Mouse (Mus musculus) lung, postnatal 0 days (tissue): ENCODE measurements around the gene Ccdc9b. TPM values are rescaled to one million over a fixed set of nuclear protein-coding genes. Genes with fewer than 3 reads are reported as not detected.

Experiments
- ATAC-seq: fragments of 200-750 bp; cut with Nextera tagmentation; 2 replicates; pipeline ENCODE4 v1.8.0; 2017; ENCODE audit warnings: moderate library complexity
- DNase-seq: peaks from one replicate; pipeline ENCODE4 v3.0.0-alpha.2; 2016; ENCODE audit warnings: low spot score
- H3K27ac ChIP-seq: fragments of 300-500 bp; sonication (generic); 2 replicates; pipeline ENCODE4 v1.5.1; 2014; ENCODE audit warnings: antibody characterized with exemption, mild to moderate bottlenecking, low read length, mixed read lengths
- H3K27me3 ChIP-seq: fragments of 300-500 bp; sonication (generic); replicated peaks from 2 replicates; pipeline ENCODE4 v1.6.1; 2014; ENCODE audit warnings: low read length, mixed read lengths; ENCODE audit not compliant: insufficient read depth
- H3K36me3 ChIP-seq: fragments of 300-500 bp; sonication (generic); 2 replicates; pipeline ENCODE4 v1.6.1; 2014; ENCODE audit warnings: low read length, mixed read lengths; ENCODE audit not compliant: insufficient read depth
- H3K4me1 ChIP-seq: fragments of 300-500 bp; sonication (generic); 2 replicates; pipeline ENCODE4 v1.6.1; 2014; ENCODE audit warnings: antibody characterized with exemption, low read depth, low read length, mixed read lengths; ENCODE audit not compliant: insufficient read depth
- H3K4me2 ChIP-seq: fragments of 300-500 bp; sonication (generic); replicated peaks from 2 replicates; pipeline ENCODE4 v1.6.1; 2014; ENCODE audit warnings: low read depth, mild to moderate bottlenecking, low read length, moderate library complexity, mixed read lengths
- H3K4me3 ChIP-seq: fragments of 300-500 bp; sonication (generic); 2 replicates; pipeline ENCODE4 v1.5.1; 2014; ENCODE audit warnings: low read depth, low read length
- H3K9ac ChIP-seq: fragments of 300-500 bp; sonication (generic); replicated peaks from 2 replicates; pipeline ENCODE4 v1.6.1; 2014; ENCODE audit warnings: low read depth, mild to moderate bottlenecking
- H3K9me3 ChIP-seq: fragments of 300-500 bp; sonication (generic); 2 replicates; pipeline ENCODE4 v1.6.1; 2016; ENCODE audit warnings: low read length, mixed read lengths
- CTCF ChIP-seq: IDR thresholded peaks from 2 replicates; pipeline ENCODE4 v1.5.1; 2016; ENCODE audit warnings: antibody characterized with exemption, mild to moderate bottlenecking
- EP300 ChIP-seq: IDR thresholded peaks from 2 replicates; pipeline ENCODE4 v1.6.1; 2016; ENCODE audit warnings: antibody characterized with exemption, mild to moderate bottlenecking, control low read depth
- WGBS: fragments of 180-500 bp; shearing (Covaris S2); extraction: QIAGEN DNeasy Blood & Tissue Kit; methylation state at CpG from one replicate; pipeline ENCODE4 v1.1.7; 2014; 5-methylcytosine and 5-hydroxymethylcytosine counted together
- polyA plus RNA-seq: library from polyadenylated mRNA; unstranded; fragments of >200 nt; fragmentation: Nextera tagmentation; extraction: Ambion mirVana; gene quantifications from 2 replicates; pipeline ENCODE4 v1.2.1, GENCODE M21; 2015

Gene Ccdc9b
- polyA plus RNA-seq, 1 experiment from 2014 or later = 4.7 TPM

GRCm38 (mm10) chr2:118706436-118706835, 56.0 kb downstream of the Ccdc9b start:
- peaks cover 21% of the 10 kb centered on the region; the same call in 1 of the 2 replicates for H3K4me1 ChIP-seq
- WGBS = 15% methylated on average over 6 of the region's 6 CpGs
- no peak overlapping the region for H3K4me2 ChIP-seq
- DNase-seq (no peak), ATAC-seq (no peak)
- peaks cover 75% of the 10 kb centered on the region for H3K27me3 ChIP-seq
- no peak overlapping the region for H3K27ac ChIP-seq
- no peak overlapping the region for H3K9ac ChIP-seq
- TF ChIP-seq EP300 = no peak
- TF ChIP-seq CTCF = no peak
- H3K9me3 ChIP-seq = no peaks in the 10 kb centered on the region
- no peaks in the 10 kb centered on the region for H3K36me3 ChIP-seq
- H3K4me3 ChIP-seq = no peak overlapping the region

Other genes starting within 250 kb of the Ccdc9b start
- 7.3 and 9.8 TPM in 2 replicates for gene Bmf, start 213.0 kb downstream of the Ccdc9b start, polyA plus RNA-seq
- 4.1 and 5.8 TPM in 2 replicates for gene Bub1b, start 164.4 kb downstream of the Ccdc9b start, polyA plus RNA-seq
- gene Pak6, start 99.4 kb downstream of the Ccdc9b start, polyA plus RNA-seq = 1.1 and 2.0 TPM in 2 replicates
- 0.02 and 0.05 TPM in 2 replicates for gene Ankrd63, start 58.7 kb downstream of the Ccdc9b start, polyA plus RNA-seq
- gene Plcb2, start 34.2 kb downstream of the Ccdc9b start, polyA plus RNA-seq = 1.6 TPM in 2 replicates
- gene Inafm2, start 16.9 kb downstream of the Ccdc9b start, polyA plus RNA-seq = 34.5 and 35.9 TPM in 2 replicates
- 11.9 and 13.6 TPM in 2 replicates for gene Phgr1, start 10.1 kb upstream of the Ccdc9b start, polyA plus RNA-seq
- 0.95 and 1.1 TPM in 2 replicates for gene Disp2, start 17.1 kb upstream of the Ccdc9b start, polyA plus RNA-seq
- gene Knstrn, start 51.3 kb upstream of the Ccdc9b start, polyA plus RNA-seq = 4.9 and 9.0 TPM in 2 replicates
- 46.5 and 53.2 TPM in 2 replicates for gene Ivd, start 99.3 kb upstream of the Ccdc9b start, polyA plus RNA-seq
- 5.1 and 5.4 TPM in 2 replicates for gene Bahd1, start 137.7 kb upstream of the Ccdc9b start, polyA plus RNA-seq
- gene Chst14, start 163.8 kb upstream of the Ccdc9b start, polyA plus RNA-seq = 20.8 and 22.0 TPM in 2 replicates